Mouse (Mus musculus): ENCODE data around the gene Ppp4r1. TPM values are rescaled to one million over a fixed set of nuclear protein-coding genes. Genes with fewer than 3 reads are reported as not detected.

Ppp4r1 gene
- polyA plus RNA-seq (2014; fragmentation: Illumina TruSeq; extraction: RNeasy Lipid Tissue Mini Kit (QIAGEN cat#74804); ENCODE audit: low read depth, low replicate concordance), result 26.7 TPM

DNA sequence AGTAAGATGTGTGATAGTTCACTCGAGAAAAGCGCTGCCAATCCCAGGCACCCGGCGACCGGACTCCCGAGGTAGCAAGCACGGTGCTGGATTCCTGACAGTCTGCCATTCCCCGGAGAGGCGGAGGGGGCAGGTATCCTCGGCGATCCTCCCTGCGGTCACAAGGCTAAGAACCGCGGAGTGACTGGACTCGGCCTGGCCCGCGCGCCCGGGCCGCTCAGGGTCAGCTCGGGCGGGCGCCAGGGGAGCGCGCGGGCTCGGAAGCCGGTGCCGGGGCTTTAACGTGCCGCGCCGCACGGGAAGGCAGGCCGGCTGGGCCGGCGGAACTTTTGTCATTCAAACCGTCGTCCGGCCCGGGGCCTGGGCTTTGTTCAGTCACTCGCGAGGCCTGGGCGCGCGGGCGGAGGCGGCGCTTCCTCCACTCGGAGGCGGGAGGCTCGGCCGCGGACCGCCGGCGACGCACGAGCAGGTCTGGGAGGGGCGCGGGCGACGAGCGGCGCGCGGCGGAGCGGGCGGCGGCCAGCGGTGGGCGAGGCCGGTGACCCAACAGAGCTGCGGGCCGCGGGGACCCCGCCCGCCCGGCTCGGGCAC lies at the start of gene Ppp4r1:
Gene Ppp4r1, plus strand, starts transcription at position 23 of the 591 bp plus-strand sequence.

DNA sequence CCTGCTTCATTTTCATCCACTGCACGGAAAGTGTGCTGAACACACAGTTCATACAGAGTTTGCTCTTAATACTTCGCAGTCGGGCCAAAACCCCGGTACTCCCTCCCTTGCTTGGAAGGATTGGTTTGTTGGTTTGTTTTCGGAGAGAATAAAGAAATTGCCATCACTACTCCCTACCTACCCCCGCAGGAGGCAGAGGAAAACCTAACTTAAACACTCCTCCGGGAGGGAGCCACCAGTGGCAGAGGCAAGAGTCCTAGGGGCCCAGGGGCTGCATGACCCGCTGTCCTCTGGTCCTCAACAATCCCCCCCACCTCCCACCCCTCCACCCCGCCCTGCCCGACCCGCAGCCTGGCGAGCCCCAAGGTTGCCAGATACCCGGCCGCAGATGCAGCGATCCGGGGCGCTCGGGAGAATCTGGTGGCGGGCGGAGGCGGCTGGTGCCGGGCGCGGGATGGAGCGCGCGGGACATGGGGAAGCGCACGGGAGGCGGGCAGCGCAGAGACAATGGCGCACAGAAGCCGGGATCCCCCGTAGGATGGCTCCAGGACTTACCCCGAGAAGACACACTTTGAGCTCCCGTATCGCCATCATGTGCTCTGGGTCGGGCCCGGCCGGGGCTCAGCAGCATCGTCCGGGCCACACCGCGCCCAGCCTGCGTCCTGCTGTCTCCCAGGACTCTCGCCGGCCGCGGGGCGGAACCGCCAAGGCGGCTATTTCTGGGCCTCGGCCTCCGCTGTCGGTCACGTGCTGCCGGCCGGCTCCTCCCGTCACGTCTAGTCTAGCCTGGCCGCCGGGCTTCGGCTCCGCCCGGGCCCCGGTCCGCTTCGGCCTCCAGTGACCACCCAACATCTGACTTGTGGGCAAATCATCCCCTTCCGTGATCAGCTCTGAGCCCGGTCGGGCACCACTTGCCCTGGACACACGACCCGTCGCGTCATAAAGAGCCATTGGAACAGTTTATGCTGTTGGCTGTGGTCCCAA lies 10.1 kb upstream of the Ppp4r1 start, which contains the start of gene Rab31:
Gene Rab31, minus strand, starts transcription at position 802 of the 984 bp plus-strand sequence.

GRCm38 (mm10) chr17:65885697-65886529 lies 103.5 kb downstream of the Ppp4r1 start, which contains the start of gene Ralbp1:
Gene Ralbp1, minus strand, starts transcription at chr17:65885798.

Other genes starting within 250 kb of the Ppp4r1 start
- 0.40 TPM for gene Tmem232, start 241.8 kb upstream of the Ppp4r1 start, polyA plus RNA-seq (2014; fragmentation: Illumina TruSeq; extraction: RNeasy Lipid Tissue Mini Kit (QIAGEN cat#74804); ENCODE audit: low read depth, low replicate concordance)
- 222 TPM for gene Vapa, start 169.0 kb upstream of the Ppp4r1 start, polyA plus RNA-seq (2014; fragmentation: Illumina TruSeq; extraction: RNeasy Lipid Tissue Mini Kit (QIAGEN cat#74804); ENCODE audit: low read depth, low replicate concordance)
- gene Txndc2, start 140.4 kb upstream of the Ppp4r1 start, polyA plus RNA-seq (2014; fragmentation: Illumina TruSeq; extraction: RNeasy Lipid Tissue Mini Kit (QIAGEN cat#74804); ENCODE audit: low read depth, low replicate concordance), result 0.24 TPM
- 19.0 TPM for gene Rab31, start 9.8 kb upstream of the Ppp4r1 start, polyA plus RNA-seq (2014; fragmentation: Illumina TruSeq; extraction: RNeasy Lipid Tissue Mini Kit (QIAGEN cat#74804); ENCODE audit: low read depth, low replicate concordance)
- gene Ralbp1, start 103.2 kb downstream of the Ppp4r1 start, polyA plus RNA-seq (2014; fragmentation: Illumina TruSeq; extraction: RNeasy Lipid Tissue Mini Kit (QIAGEN cat#74804); ENCODE audit: low read depth, low replicate concordance), result 36.5 TPM
- 167 TPM for gene Twsg1, start 168.7 kb downstream of the Ppp4r1 start, polyA plus RNA-seq (2014; fragmentation: Illumina TruSeq; extraction: RNeasy Lipid Tissue Mini Kit (QIAGEN cat#74804); ENCODE audit: low read depth, low replicate concordance)